Mouse (Mus musculus) brain, embryonic 14.5 days (tissue): ENCODE results near the gene 1700016D06Rik.

Experiments used
- CTCF ChIP-seq: fragments of 200-500 bp; IDR thresholded peaks from 2 replicates; pipeline ENCODE4 v1.5.1; 2012; ENCODE audit warnings: inconsistent platforms, mild to moderate bottlenecking, moderate library complexity, borderline replicate concordance; ENCODE audit not compliant: insufficient read depth, insufficient read length; ENCODE audit errors: extremely low read depth
- POLR2A ChIP-seq: fragments of 200-500 bp; IDR thresholded peaks from 2 replicates; pipeline ENCODE4 v1.6.1; 2012; ENCODE audit warnings: mild to moderate bottlenecking, inconsistent platforms, borderline replicate concordance; ENCODE audit not compliant: poor library complexity, insufficient read depth, insufficient read length, severe bottlenecking; ENCODE audit errors: extremely low read depth

DNA sequence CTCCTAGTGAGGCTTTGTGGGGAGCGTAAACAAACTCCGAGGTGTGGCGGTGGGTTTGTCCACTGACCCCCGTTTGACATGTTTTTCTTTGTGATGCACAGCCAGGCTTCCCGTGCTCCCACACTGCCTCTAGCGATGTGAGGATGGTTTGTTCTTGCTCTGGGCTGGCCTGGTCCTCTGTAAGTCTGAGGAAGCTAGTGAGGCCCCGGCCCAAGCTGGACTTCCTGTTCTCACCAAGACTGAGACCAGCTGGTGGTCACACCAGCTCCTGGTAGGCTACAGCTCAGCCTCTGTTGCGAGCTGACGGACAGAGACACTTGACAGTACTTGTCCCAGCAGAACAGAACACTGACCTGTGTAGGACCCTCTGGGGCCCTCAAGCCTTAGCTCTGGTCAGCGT lies 42.7 kb upstream of the 1700016D06Rik start:
- TF ChIP-seq POLR2A (no peak), CTCF (no peak)
